Comparison of ENCODE assay signal across 31 mouse cellular contexts in genomic region chr13:52334962-52335361, GRCm38 (mm10).
A peak's percentile ranks its signal among the peaks of the same experiment; 100 is the strongest.
DNase-seq lines count a peak whose midpoint lies in the region; ATAC-seq lines count a peak whose summit lies in the region.
"Had no signal": no experiment of that assay in that cellular context is flagged by ENCODE, and none has a peak within 500 bp of the region (broad histone marks: within the 10 kb centered on the region; RNA-seq: fewer than 3 reads in every experiment).

No protein-coding gene starts in this region.

- H3K27me3 ChIP-seq in midbrain, embryonic 15.5 days (replicated peaks) = no peaks in the 10 kb centered on the region
- H3K27me3 ChIP-seq: embryonic facial prominence, embryonic 12.5 days; forebrain, embryonic 15.5 days; heart, embryonic 15.5 days; hindbrain, embryonic 12.5 days; intestine, embryonic 15.5 days; neural tube, embryonic 12.5 days had no signal

- H3K4me3 ChIP-seq in midbrain, embryonic 15.5 days = no peak overlapping the region
- H3K4me3 ChIP-seq: embryonic facial prominence, embryonic 12.5 days; forebrain, embryonic 10.5 days; forebrain, embryonic 15.5 days; heart, embryonic 15.5 days; hindbrain, embryonic 12.5 days; intestine, embryonic 15.5 days; layer of hippocampus, adult 2 months; liver, embryonic 12.5 days; neural tube, embryonic 12.5 days had no signal

- peaks cover 7% of the 10 kb centered on the region for H3K4me1 ChIP-seq in midbrain, embryonic 15.5 days
- H3K4me1 ChIP-seq: forebrain, embryonic 15.5 days; intestine, embryonic 15.5 days; liver, embryonic 12.5 days had no signal

- WGBS in midbrain, embryonic 15.5 days = 84% methylated on average over 3 of the region's 3 CpGs

- no peak overlapping the region for H3K9ac ChIP-seq in midbrain, embryonic 15.5 days
- H3K9ac ChIP-seq: embryonic facial prominence, embryonic 12.5 days; forebrain, embryonic 15.5 days; heart, embryonic 15.5 days; hindbrain, embryonic 12.5 days; intestine, embryonic 15.5 days; liver, embryonic 12.5 days; liver, postnatal 0 days; neural tube, embryonic 12.5 days had no signal

- peak; percentile 84 to 87 for ATAC-seq in hematopoietic stem cell, adult 5-6 weeks (replicated peaks in 1 of 2; ENCODE audit: insufficient read depth in 1 of 2, low FRiP score in 2 of 2, low TSS enrichment in 1 of 2, low read depth in 1 of 2, poor library complexity in 2 of 2, severe bottlenecking in 2 of 2)
- ATAC-seq in midbrain, embryonic 15.5 days (replicated peaks) = no peak
- ATAC-seq: forebrain, embryonic 15.5 days; hindbrain, postnatal 0 days; intestine, embryonic 15.5 days; liver, embryonic 12.5 days; liver, postnatal 0 days; Patski had no signal

- H3K27ac ChIP-seq in midbrain, embryonic 15.5 days = no peak overlapping the region
- H3K27ac ChIP-seq: embryonic facial prominence, embryonic 12.5 days; forebrain, embryonic 10.5 days; forebrain, embryonic 15.5 days; heart, embryonic 15.5 days; hindbrain, embryonic 12.5 days; hindbrain, postnatal 0 days; intestine, embryonic 15.5 days; layer of hippocampus, adult 2 months; liver, embryonic 12.5 days; neural tube, embryonic 12.5 days had no signal

- H3K9me3 ChIP-seq in midbrain, embryonic 15.5 days = no peaks in the 10 kb centered on the region
- H3K9me3 ChIP-seq: embryonic facial prominence, embryonic 12.5 days; forebrain, embryonic 10.5 days; forebrain, embryonic 15.5 days; heart, embryonic 15.5 days; hindbrain, embryonic 12.5 days; intestine, embryonic 15.5 days; liver, embryonic 12.5 days; neural tube, embryonic 12.5 days had no signal

- no peaks in the 10 kb centered on the region for H3K36me3 ChIP-seq in midbrain, embryonic 15.5 days (replicated peaks)
- H3K36me3 ChIP-seq: embryonic facial prominence, embryonic 12.5 days; forebrain, embryonic 10.5 days; forebrain, embryonic 15.5 days; heart, embryonic 15.5 days; hindbrain, embryonic 12.5 days; intestine, embryonic 15.5 days; liver, embryonic 12.5 days; neural tube, embryonic 12.5 days had no signal

- DNase-seq in thymus, postnatal 0 days (ENCODE audit: low spot score) = peak; percentile 32
- DNase-seq in thymus, postnatal 10 days (ENCODE audit: low spot score in 2 of 2) = no peak
- DNase-seq in CD4-positive helper T cell, adult 2 months (ENCODE audit: low read depth, low spot score) = peak; percentile 9
- no peak for DNase-seq in yolk sac, embryonic 10.5 days (ENCODE audit: low spot score)
- no peak for DNase-seq in cerebellum, postnatal 25 days
- DNase-seq: adrenal gland, postnatal 14 days; cerebellum, adult 18-20 months; cerebellum, postnatal 14 days; embryo, embryonic 11 days; kidney, adult 2 months; kidney, postnatal 36 days; layer of hippocampus, postnatal 36 days; left cerebral cortex, postnatal 4 days; liver, postnatal 0 days; lung, postnatal 36 days; midbrain, embryonic 14.5 days; right cerebral cortex, postnatal 4 days; thymus, adult 2 months had no signal

- no peak overlapping the region for H3K4me2 ChIP-seq in midbrain, embryonic 15.5 days
- H3K4me2 ChIP-seq: embryonic facial prominence, embryonic 12.5 days; forebrain, embryonic 15.5 days; heart, embryonic 15.5 days; hindbrain, embryonic 12.5 days; intestine, embryonic 15.5 days; liver, embryonic 12.5 days; neural tube, embryonic 12.5 days had no signal

Comparison
In these comparisons a context has a peak if more than half of its experiments do, and no peak if none do; other contexts are left out.
1. DNase-seq: peak in thymus, postnatal 0 days (single experiment) and CD4-positive helper T cell, adult 2 months (single experiment); none in thymus, postnatal 10 days (0 of 2), yolk sac, embryonic 10.5 days (single experiment) and cerebellum, postnatal 25 days (0 of 2).